Mouse (Mus musculus): ENCODE results near the gene Usp35.

DNA sequence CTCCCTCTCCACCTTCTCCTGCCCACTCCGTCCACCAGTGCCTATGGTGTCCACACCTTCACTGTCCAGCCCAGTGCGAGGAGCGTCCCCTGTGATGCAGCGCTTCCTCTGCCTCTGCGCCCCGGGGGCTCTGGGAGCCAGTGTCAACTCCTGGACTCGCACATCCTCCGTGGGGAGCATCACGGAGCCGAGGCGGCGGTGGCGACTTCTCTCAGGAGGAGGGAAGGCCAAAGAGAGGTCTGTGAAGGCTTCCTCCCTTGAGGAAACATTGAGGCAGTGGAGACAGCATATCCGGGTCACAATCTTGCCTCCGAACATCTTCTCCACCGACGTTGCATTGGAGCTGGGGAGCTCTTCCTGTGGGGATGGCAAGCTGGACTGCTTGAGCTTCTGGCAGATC is 19.6 kb downstream of the Usp35 start:
- TF ChIP-seq CTCF (IDR thresholded peaks at IDR 0.05; ENCODE audit: borderline replicate concordance, extremely low read depth, insufficient read depth, insufficient read length) = no peak
- no peak for TF ChIP-seq POLR2A (IDR thresholded peaks at IDR 0.05; ENCODE audit: borderline replicate concordance, extremely low read depth, insufficient read depth, insufficient read length, poor library complexity, severe bottlenecking)
